Mouse (Mus musculus): ENCODE results near the gene Retreg2. TPM values are rescaled to one million over a fixed set of nuclear protein-coding genes. Genes with fewer than 3 reads are reported as not detected.
A peak's percentile ranks its signal among the peaks of the same experiment; 100 is the strongest.

Retreg2 gene
- polyA plus RNA-seq, 1 experiment = 33.9 TPM

- Histone ChIP-seq H3K79me2 (ENCODE audit: control insufficient read depth, insufficient read depth) (peaks cover 6% of the 10 kb centered on the region), H3K36me3 (ENCODE audit: control insufficient read depth, insufficient read depth) (peaks cover 7% of the 10 kb centered on the region), H3K4me3 (no peak overlapping the region), H3K27me3 (ENCODE audit: control insufficient read depth, insufficient read depth, insufficient read length) (no peaks in the 10 kb centered on the region), H3ac (ENCODE audit: control insufficient read depth, insufficient read length) (no peak overlapping the region), H3K4me2 (ENCODE audit: low read depth) (no peak overlapping the region)
- no peak for TF ChIP-seq SRF (IDR thresholded peaks at IDR 0.05; ENCODE audit: control insufficient read depth, insufficient read length, low read depth)
- TF ChIP-seq POLR2A (IDR thresholded peaks at IDR 0.05; ENCODE audit: insufficient read length, low read depth) = no peak
- no peak for TF ChIP-seq TCF12 (IDR thresholded peaks at IDR 0.05; ENCODE audit: insufficient read depth, poor library complexity, severe bottlenecking)
- TF ChIP-seq E2F4 (IDR thresholded peaks at IDR 0.05; ENCODE audit: insufficient read depth) = no peak
Observed at GRCm38 (mm10) chr1:75187126-75187525, 44.5 kb downstream of the Retreg2 start.

- Histone ChIP-seq H3K27me3 (ENCODE audit: control insufficient read depth, insufficient read depth, insufficient read length) (no peaks in the 10 kb centered on the region), H3ac (ENCODE audit: control insufficient read depth, insufficient read length) (no peak overlapping the region), H3K79me2 (ENCODE audit: control insufficient read depth, insufficient read depth) (peaks cover 6% of the 10 kb centered on the region), H3K4me3 (no peak overlapping the region), H3K4me2 (ENCODE audit: low read depth) (no peak overlapping the region), H3K36me3 (ENCODE audit: control insufficient read depth, insufficient read depth) (peaks cover 7% of the 10 kb centered on the region)
- TF ChIP-seq CEBPB (IDR thresholded peaks at IDR 0.05; ENCODE audit: insufficient read depth, poor library complexity, severe bottlenecking) = no peak
- no peak for TF ChIP-seq TCF12 (IDR thresholded peaks at IDR 0.05; ENCODE audit: insufficient read depth, poor library complexity, severe bottlenecking)
- no peak for TF ChIP-seq USF1 (IDR thresholded peaks at IDR 0.05; ENCODE audit: low read depth)
- no peak for TF ChIP-seq MAX (IDR thresholded peaks at IDR 0.05; ENCODE audit: low read depth)
- TF ChIP-seq MYOG (IDR thresholded peaks at IDR 0.05; ENCODE audit: control insufficient read depth in 1 of 3, insufficient read depth in 1 of 3, insufficient read length in 2 of 3, low read depth in 2 of 3) = no peak
- TF ChIP-seq REST (IDR thresholded peaks at IDR 0.05; ENCODE audit: insufficient read depth, insufficient read length) = no peak
- no peak for TF ChIP-seq POLR2A (IDR thresholded peaks at IDR 0.05; ENCODE audit: insufficient read length, low read depth)
- no peak for TF ChIP-seq TCF3 (IDR thresholded peaks at IDR 0.05; ENCODE audit: insufficient read length, low read depth)
- TF ChIP-seq POLR2AphosphoS2 (IDR thresholded peaks at IDR 0.05; ENCODE audit: insufficient read length, low read depth) = no peak
- no peak for TF ChIP-seq MYOD1 (IDR thresholded peaks at IDR 0.05; ENCODE audit: control insufficient read depth in 1 of 3, insufficient read length in 2 of 3, low read depth in 2 of 3)
- TF ChIP-seq E2F4 (IDR thresholded peaks at IDR 0.05; ENCODE audit: insufficient read depth) = no peak
- no peak for TF ChIP-seq SRF (IDR thresholded peaks at IDR 0.05; ENCODE audit: control insufficient read depth, insufficient read length, low read depth)
Observed at GRCm38 (mm10) chr1:75187914-75188483, 45.4 kb downstream of the Retreg2 start.

GRCm38 (mm10) chr1:75190577-75190976 lies 48.0 kb downstream of the Retreg2 start:
- Histone ChIP-seq H3K4me3 (peak overlapping the region; percentile 94), H3K36me3 (ENCODE audit: control insufficient read depth, insufficient read depth) (peaks cover 13% of the 10 kb centered on the region), H3K79me2 (ENCODE audit: control insufficient read depth, insufficient read depth) (peaks cover 6% of the 10 kb centered on the region), H3K27me3 (ENCODE audit: control insufficient read depth, insufficient read depth, insufficient read length) (no peaks in the 10 kb centered on the region), H3K4me2 (ENCODE audit: low read depth) (peak overlapping the region; percentile 93), H3ac (ENCODE audit: control insufficient read depth, insufficient read length) (no peak overlapping the region)
- TF ChIP-seq MYOG (IDR thresholded peaks at IDR 0.05; ENCODE audit: control insufficient read depth in 1 of 3, insufficient read depth in 1 of 3, insufficient read length in 2 of 3, low read depth in 2 of 3) (no peak), USF1 (IDR thresholded peaks at IDR 0.05; ENCODE audit: low read depth) (no peak), E2F4 (IDR thresholded peaks at IDR 0.05; ENCODE audit: insufficient read depth) (no peak), SRF (IDR thresholded peaks at IDR 0.05; ENCODE audit: control insufficient read depth, insufficient read length, low read depth) (no peak), CEBPB (IDR thresholded peaks at IDR 0.05; ENCODE audit: insufficient read depth, poor library complexity, severe bottlenecking) (no peak), POLR2AphosphoS2 (IDR thresholded peaks at IDR 0.05; ENCODE audit: insufficient read length, low read depth) (no peak), MAX (IDR thresholded peaks at IDR 0.05; ENCODE audit: low read depth) (no peak), POLR2A (IDR thresholded peaks at IDR 0.05; ENCODE audit: insufficient read length, low read depth) (no peak), TCF3 (IDR thresholded peaks at IDR 0.05; ENCODE audit: insufficient read length, low read depth) (no peak), TCF12 (IDR thresholded peaks at IDR 0.05; ENCODE audit: insufficient read depth, poor library complexity, severe bottlenecking) (no peak), REST (IDR thresholded peaks at IDR 0.05; ENCODE audit: insufficient read depth, insufficient read length) (no peak), MYOD1 (IDR thresholded peaks at IDR 0.05; ENCODE audit: control insufficient read depth in 1 of 3, insufficient read length in 2 of 3, low read depth in 2 of 3) (no peak)

- TF ChIP-seq POLR2A (IDR thresholded peaks at IDR 0.05; ENCODE audit: insufficient read length, low read depth) = no peak
- TF ChIP-seq CEBPB (IDR thresholded peaks at IDR 0.05; ENCODE audit: insufficient read depth, poor library complexity, severe bottlenecking) = no peak
- TF ChIP-seq MAX (IDR thresholded peaks at IDR 0.05; ENCODE audit: low read depth) = no peak
- no peak for TF ChIP-seq TCF3 (IDR thresholded peaks at IDR 0.05; ENCODE audit: insufficient read length, low read depth)
- no peak for TF ChIP-seq REST (IDR thresholded peaks at IDR 0.05; ENCODE audit: insufficient read depth, insufficient read length)
- no peak for TF ChIP-seq SRF (IDR thresholded peaks at IDR 0.05; ENCODE audit: control insufficient read depth, insufficient read length, low read depth)
- no peak for TF ChIP-seq MYOD1 (IDR thresholded peaks at IDR 0.05; ENCODE audit: control insufficient read depth in 1 of 3, insufficient read length in 2 of 3, low read depth in 2 of 3)
- no peak for TF ChIP-seq E2F4 (IDR thresholded peaks at IDR 0.05; ENCODE audit: insufficient read depth)
- no peak for TF ChIP-seq USF1 (IDR thresholded peaks at IDR 0.05; ENCODE audit: low read depth)
- no peak for TF ChIP-seq TCF12 (IDR thresholded peaks at IDR 0.05; ENCODE audit: insufficient read depth, poor library complexity, severe bottlenecking)
- no peak for TF ChIP-seq POLR2AphosphoS2 (IDR thresholded peaks at IDR 0.05; ENCODE audit: insufficient read length, low read depth)
- TF ChIP-seq MYOG (IDR thresholded peaks at IDR 0.05; ENCODE audit: control insufficient read depth in 1 of 3, insufficient read depth in 1 of 3, insufficient read length in 2 of 3, low read depth in 2 of 3) = no peak
- Histone ChIP-seq H3K36me3 (ENCODE audit: control insufficient read depth, insufficient read depth) (peaks cover 19% of the 10 kb centered on the region), H3K4me2 (ENCODE audit: low read depth) (peak overlapping the region; percentile 93), H3K27me3 (ENCODE audit: control insufficient read depth, insufficient read depth, insufficient read length) (no peaks in the 10 kb centered on the region), H3K4me3 (peak overlapping the region; percentile 94), H3ac (ENCODE audit: control insufficient read depth, insufficient read length) (peak overlapping the region; percentile 89), H3K79me2 (ENCODE audit: control insufficient read depth, insufficient read depth) (peaks cover 6% of the 10 kb centered on the region)
Observed at GRCm38 (mm10) chr1:75191258-75191621, 48.7 kb downstream of the Retreg2 start.
